Mouse (Mus musculus) ES-Bruce4 (cell line): ENCODE results near the gene Inpp4a. TPM values are rescaled to one million over a fixed set of nuclear protein-coding genes. Genes with fewer than 3 reads are reported as not detected.

Source experiments
- H3K27ac ChIP-seq: 2 replicates; pipeline ENCODE4 v1.5.1; 2012; ENCODE audit warnings: low read length, inconsistent platforms; ENCODE audit not compliant: insufficient read depth
- H3K27me3 ChIP-seq: 2 replicates; pipeline ENCODE4 v1.6.1; 2012; ENCODE audit warnings: mild to moderate bottlenecking, low read length, inconsistent platforms; ENCODE audit not compliant: control insufficient read depth, poor library complexity, insufficient read depth, severe bottlenecking
- H3K36me3 ChIP-seq: 2 replicates; pipeline ENCODE4 v1.6.1; 2012; ENCODE audit warnings: inconsistent platforms, mild to moderate bottlenecking, low read length, moderate library complexity; ENCODE audit not compliant: control insufficient read depth, poor library complexity, insufficient read depth, severe bottlenecking
- H3K4me1 ChIP-seq: one replicate; pipeline ENCODE4 v1.8.1; 2011; ENCODE audit warnings: low read length; ENCODE audit not compliant: control insufficient read depth, insufficient read depth
- H3K4me3 ChIP-seq: 2 replicates; pipeline ENCODE4 v1.5.1; 2011; ENCODE audit warnings: low read depth, mild to moderate bottlenecking, low read length
- H3K9ac ChIP-seq: 2 replicates; pipeline ENCODE4 v1.6.1; 2012; ENCODE audit warnings: low read depth, mild to moderate bottlenecking, inconsistent platforms; ENCODE audit not compliant: poor library complexity, severe bottlenecking
- H3K9me3 ChIP-seq: replicated peaks from 2 replicates; pipeline ENCODE4 v1.6.1; 2012; ENCODE audit warnings: mild to moderate bottlenecking, low read length, inconsistent platforms; ENCODE audit not compliant: control insufficient read depth, poor library complexity, insufficient read depth, severe bottlenecking
- CTCF ChIP-seq: IDR thresholded peaks from one replicate; pipeline ENCODE4 v1.8.1; 2011; ENCODE audit warnings: low read depth, low read length
- EP300 ChIP-seq: IDR thresholded peaks from 2 replicates; pipeline ENCODE4 v1.6.1; 2011; ENCODE audit warnings: low read depth, low read length; ENCODE audit not compliant: insufficient read depth
- POLR2A ChIP-seq: IDR thresholded peaks from one replicate; pipeline ENCODE4 v1.8.1; 2011; ENCODE audit warnings: low read length; ENCODE audit not compliant: insufficient read depth
- polyA plus RNA-seq: library from polyadenylated mRNA; stranded (reverse); fragments of >200 nt; gene quantifications from 2 replicates; pipeline ENCODE4 v1.2.4, GENCODE M21; 2011; ENCODE audit warnings: low read depth; ENCODE audit not compliant: missing spikeins, insufficient read depth, insufficient read length

Inpp4a gene
- polyA plus RNA-seq, 1 experiment = 9.3 TPM

- Histone ChIP-seq H3K9ac (no peak overlapping the region), H3K27ac (no peak overlapping the region), H3K4me3 (peak overlapping the region; percentile 24), H3K27me3 (no peaks in the 10 kb centered on the region), H3K4me1 (peaks cover 2% of the 10 kb centered on the region), H3K36me3 (no peaks in the 10 kb centered on the region), H3K9me3 (no peaks in the 10 kb centered on the region)
- TF ChIP-seq CTCF (peak; percentile 90), EP300 (no peak), POLR2A (no peak)
These were observed 102.0 kb downstream of the Inpp4a start for GRCm38 (mm10) chr1:37401687-37402086.

DNA sequence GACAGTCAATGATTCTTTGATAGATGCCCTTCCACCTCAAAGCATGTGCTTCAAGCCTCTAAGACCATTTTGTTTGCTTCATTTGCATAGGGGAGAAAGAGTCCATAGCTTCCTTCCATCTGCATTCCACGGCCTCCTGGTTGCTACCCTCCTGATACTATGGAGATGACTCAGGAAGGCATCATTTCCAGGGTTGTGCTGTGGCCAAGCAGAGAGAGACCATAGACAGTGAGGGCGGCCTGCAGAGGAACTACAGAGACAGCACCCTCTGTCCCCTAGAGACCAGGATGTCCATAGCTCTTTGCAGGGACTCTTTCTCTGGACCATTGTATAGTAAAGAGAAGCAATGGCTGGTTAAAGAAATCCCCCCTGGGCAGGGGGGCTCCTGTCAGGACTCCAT is 105.5 kb downstream of the Inpp4a start:
- H3K27ac ChIP-seq = no peak overlapping the region
- no peaks in the 10 kb centered on the region for H3K27me3 ChIP-seq
- H3K4me1 ChIP-seq = no peaks in the 10 kb centered on the region
- H3K9me3 ChIP-seq = no peaks in the 10 kb centered on the region
- H3K9ac ChIP-seq = no peak overlapping the region
- H3K36me3 ChIP-seq = no peaks in the 10 kb centered on the region
- TF ChIP-seq POLR2A (no peak), EP300 (no peak), CTCF (no peak)
- no peak overlapping the region for H3K4me3 ChIP-seq

DNA sequence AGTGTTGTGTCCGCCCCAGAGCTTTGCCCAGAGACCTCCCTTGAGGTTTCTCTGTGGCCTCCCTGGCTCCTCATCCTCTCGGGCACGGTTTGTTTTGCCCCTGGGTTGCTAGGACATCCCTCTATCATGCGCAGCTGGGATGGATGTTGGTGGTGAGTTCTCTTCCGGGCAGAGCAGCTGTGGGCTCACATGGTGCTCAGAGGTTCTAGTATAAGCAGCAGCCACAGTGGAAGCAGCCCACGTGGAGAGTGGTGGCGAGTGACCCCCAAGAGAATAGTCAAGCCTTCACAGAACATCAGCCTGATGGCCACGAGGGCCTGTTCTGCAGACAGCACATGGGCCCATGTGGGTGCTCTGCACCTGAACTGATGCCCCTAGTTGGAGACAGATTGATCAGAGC is 107.6 kb downstream of the Inpp4a start:
- H3K27me3 ChIP-seq = no peaks in the 10 kb centered on the region
- TF ChIP-seq POLR2A (no peak), CTCF (no peak), EP300 (no peak)
- no peak overlapping the region for H3K4me3 ChIP-seq
- H3K9ac ChIP-seq = no peak overlapping the region
- no peaks in the 10 kb centered on the region for H3K4me1 ChIP-seq
- no peak overlapping the region for H3K27ac ChIP-seq
- no peaks in the 10 kb centered on the region for H3K36me3 ChIP-seq
- no peaks in the 10 kb centered on the region for H3K9me3 ChIP-seq

- Histone ChIP-seq H3K4me1 (no peaks in the 10 kb centered on the region), H3K9ac (no peak overlapping the region), H3K9me3 (no peaks in the 10 kb centered on the region), H3K36me3 (no peaks in the 10 kb centered on the region), H3K4me3 (no peak overlapping the region), H3K27ac (no peak overlapping the region), H3K27me3 (no peaks in the 10 kb centered on the region)
- TF ChIP-seq POLR2A (no peak), EP300 (no peak), CTCF (no peak)
These were observed 108.4 kb downstream of the Inpp4a start for GRCm38 (mm10) chr1:37408059-37408458.

DNA sequence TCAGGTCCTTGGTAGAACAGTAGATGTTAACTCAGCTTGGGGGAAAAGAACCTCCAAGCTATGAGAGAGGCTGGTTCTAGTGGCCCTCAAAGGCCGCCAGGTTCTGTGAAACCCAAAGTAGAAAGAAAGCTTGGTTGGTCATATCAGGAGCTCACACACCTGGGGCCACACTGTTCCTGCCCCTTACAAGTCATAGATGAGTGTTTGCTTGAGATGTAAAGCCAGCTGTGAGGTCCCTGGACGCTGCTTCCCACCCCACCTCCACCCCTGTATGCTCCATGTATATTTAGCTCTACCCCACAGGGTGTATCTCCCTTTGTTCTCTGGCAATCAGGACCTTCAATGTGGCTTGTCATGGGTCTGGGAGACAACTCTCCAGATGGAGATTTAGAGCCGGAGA is 109.0 kb downstream of the Inpp4a start:
- TF ChIP-seq POLR2A (no peak), EP300 (no peak), CTCF (no peak)
- Histone ChIP-seq H3K4me1 (no peaks in the 10 kb centered on the region), H3K4me3 (no peak overlapping the region), H3K27ac (no peak overlapping the region), H3K9ac (no peak overlapping the region), H3K9me3 (no peaks in the 10 kb centered on the region), H3K27me3 (no peaks in the 10 kb centered on the region), H3K36me3 (no peaks in the 10 kb centered on the region)

GRCm38 (mm10) chr1:37409647-37410046 is 110.0 kb downstream of the Inpp4a start:
- Histone ChIP-seq H3K4me3 (no peak overlapping the region), H3K4me1 (no peaks in the 10 kb centered on the region), H3K9me3 (no peaks in the 10 kb centered on the region), H3K36me3 (no peaks in the 10 kb centered on the region), H3K27me3 (no peaks in the 10 kb centered on the region), H3K27ac (no peak overlapping the region), H3K9ac (no peak overlapping the region)
- TF ChIP-seq POLR2A (no peak), CTCF (no peak), EP300 (no peak)
